In the genomic region with DNA sequence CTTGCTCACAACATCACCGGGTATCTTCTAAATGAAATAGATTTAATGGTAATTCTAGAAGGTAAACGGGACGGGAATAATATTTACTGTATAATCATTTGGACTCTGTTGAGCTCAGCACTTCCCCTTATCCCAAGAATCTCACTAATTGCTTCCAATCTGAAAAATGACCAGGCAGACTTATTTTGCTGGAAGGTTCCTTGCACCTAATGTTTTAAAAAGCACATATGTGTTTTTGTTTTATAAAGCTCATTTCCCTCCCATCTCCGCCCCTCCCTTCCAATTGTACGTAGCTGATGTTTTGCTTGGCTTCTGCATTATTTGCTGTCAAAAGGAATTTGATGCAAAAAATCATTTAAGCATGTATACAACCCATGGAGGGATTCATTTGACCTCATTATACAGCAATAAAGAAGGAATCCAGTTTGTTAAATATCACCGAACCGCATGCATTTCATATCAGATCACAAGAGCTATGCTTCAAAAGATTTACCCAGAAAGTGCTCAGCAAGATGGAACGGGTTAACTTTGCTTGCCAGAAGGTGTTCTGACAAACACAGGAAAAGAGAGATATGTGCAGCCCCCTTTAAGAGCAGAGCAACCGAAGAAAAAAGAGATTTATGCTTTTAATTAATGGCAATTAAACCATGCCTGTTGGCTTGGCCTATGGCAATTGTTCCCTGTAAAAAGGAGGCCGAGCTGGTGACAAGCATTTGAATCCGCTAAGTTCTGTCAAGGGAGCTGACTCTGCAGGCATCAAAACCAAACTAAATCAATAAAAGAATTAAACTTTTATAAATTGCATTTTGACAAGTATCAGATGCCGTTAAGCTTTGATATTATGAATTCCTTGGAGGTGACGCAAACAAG, we compare ENCODE assay signal across 19 mouse cellular contexts. TPM values are rescaled to one million over a fixed set of nuclear protein-coding genes. Genes with fewer than 3 reads are reported as not detected.
DNase-seq lines count a peak whose midpoint lies in the region; ATAC-seq lines count a peak whose summit lies in the region.
"Had no signal": no experiment of that assay in that cellular context is flagged by ENCODE, and none has a peak within 500 bp of the region (broad histone marks: within the 10 kb centered on the region; RNA-seq: fewer than 3 reads in every experiment).

No protein-coding gene starts in this region.

- H3K4me1 ChIP-seq in hindbrain, embryonic 11.5 days (replicated peaks; ENCODE audit: control insufficient read depth, insufficient read depth, low read length): peaks cover 5% of the 10 kb centered on the region; the same call in 1 of the 2 replicates
- peaks cover 20% of the 10 kb centered on the region; the same call in 1 of the 2 replicates for H3K4me1 ChIP-seq in hindbrain, embryonic 10.5 days (replicated peaks)
- H3K4me1 ChIP-seq in forebrain, embryonic 11.5 days (replicated peaks; ENCODE audit: control insufficient read depth, insufficient read depth, low read length): peaks cover 26% of the 10 kb centered on the region
- H3K4me1 ChIP-seq in midbrain, embryonic 13.5 days (replicated peaks): peaks cover 59% of the 10 kb centered on the region
- H3K4me1 ChIP-seq in kidney, embryonic 15.5 days: peaks cover 14% of the 10 kb centered on the region
- H3K4me1 ChIP-seq: embryonic facial prominence, embryonic 12.5 days had no signal

- H3K9ac ChIP-seq in hindbrain, embryonic 11.5 days (ENCODE audit: low read depth, low read length): no peak overlapping the region
- no peak overlapping the region for H3K9ac ChIP-seq in forebrain, embryonic 11.5 days (ENCODE audit: low read length)
- H3K9ac ChIP-seq in midbrain, embryonic 13.5 days (replicated peaks): no peak overlapping the region
- H3K9ac ChIP-seq in kidney, embryonic 15.5 days: no peak overlapping the region
- H3K9ac ChIP-seq: embryonic facial prominence, embryonic 12.5 days; heart, embryonic 12.5 days; hindbrain, embryonic 13.5 days had no signal

- H3K27me3 ChIP-seq in hindbrain, embryonic 11.5 days (ENCODE audit: control insufficient read depth, insufficient read depth, low read length): peaks cover 66% of the 10 kb centered on the region
- H3K27me3 ChIP-seq in hindbrain, embryonic 10.5 days (ENCODE audit: insufficient read depth, poor library complexity, severe bottlenecking): peaks cover 100% of the 10 kb centered on the region
- H3K27me3 ChIP-seq in forebrain, embryonic 11.5 days (ENCODE audit: control insufficient read depth, insufficient read depth, low read length): peaks cover 54% of the 10 kb centered on the region
- H3K27me3 ChIP-seq in midbrain, embryonic 13.5 days: peaks cover 87% of the 10 kb centered on the region
- peaks cover 97% of the 10 kb centered on the region for H3K27me3 ChIP-seq in kidney, embryonic 15.5 days

- H3K27ac ChIP-seq in hindbrain, embryonic 11.5 days (ENCODE audit: low read depth, low read length): no peak overlapping the region
- H3K27ac ChIP-seq in hindbrain, embryonic 10.5 days: no peak overlapping the region
- H3K27ac ChIP-seq in forebrain, embryonic 11.5 days (ENCODE audit: low read depth, low read length): no peak overlapping the region
- peak overlapping the region; percentile 52 for H3K27ac ChIP-seq in midbrain, embryonic 13.5 days
- H3K27ac ChIP-seq in kidney, embryonic 15.5 days: no peak overlapping the region
- H3K27ac ChIP-seq: embryonic facial prominence, embryonic 12.5 days; hindbrain, embryonic 13.5 days had no signal

- no peaks in the 10 kb centered on the region for H3K9me3 ChIP-seq in hindbrain, embryonic 11.5 days (ENCODE audit: control insufficient read depth, low read length)
- no peaks in the 10 kb centered on the region for H3K9me3 ChIP-seq in hindbrain, embryonic 10.5 days
- no peaks in the 10 kb centered on the region for H3K9me3 ChIP-seq in forebrain, embryonic 11.5 days (ENCODE audit: control insufficient read depth, low read length)
- no peaks in the 10 kb centered on the region for H3K9me3 ChIP-seq in midbrain, embryonic 13.5 days
- H3K9me3 ChIP-seq in kidney, embryonic 15.5 days (replicated peaks): no peaks in the 10 kb centered on the region
- H3K9me3 ChIP-seq: embryonic facial prominence, embryonic 12.5 days; heart, embryonic 12.5 days; hindbrain, embryonic 13.5 days had no signal

- 9% methylated on average over 13 of the region's 13 CpGs for WGBS in hindbrain, embryonic 11.5 days
- 14% methylated on average over 13 of the region's 13 CpGs for WGBS in hindbrain, embryonic 10.5 days
- 4% methylated on average over 13 of the region's 13 CpGs for WGBS in forebrain, embryonic 11.5 days
- 6% methylated on average over 13 of the region's 13 CpGs for WGBS in midbrain, embryonic 13.5 days
- WGBS in kidney, embryonic 15.5 days: 12% methylated on average over 13 of the region's 13 CpGs

- no peak overlapping the region for H3K4me3 ChIP-seq in hindbrain, embryonic 11.5 days (ENCODE audit: low read depth, low read length)
- no peak overlapping the region for H3K4me3 ChIP-seq in hindbrain, embryonic 10.5 days
- no peak overlapping the region for H3K4me3 ChIP-seq in forebrain, embryonic 11.5 days (ENCODE audit: low read depth, low read length)
- H3K4me3 ChIP-seq in midbrain, embryonic 13.5 days (replicated peaks): no peak overlapping the region
- no peak overlapping the region for H3K4me3 ChIP-seq in kidney, embryonic 15.5 days (replicated peaks)
- H3K4me3 ChIP-seq: embryonic facial prominence, embryonic 12.5 days had no signal

- ATAC-seq in hindbrain, embryonic 11.5 days (ENCODE audit: low FRiP score): no peak
- ATAC-seq in forebrain, embryonic 11.5 days (replicated peaks; ENCODE audit: low FRiP score): no peak; the same call in 1 of the 2 replicates
- ATAC-seq in midbrain, embryonic 13.5 days: peak; percentile 21; the same call in 1 of the 2 replicates
- no peak for ATAC-seq in kidney, embryonic 15.5 days (replicated peaks; ENCODE audit: low FRiP score)
- ATAC-seq: lung, postnatal 0 days had no signal

- peak; percentile 40 for DNase-seq in hindbrain, embryonic 11.5 days (ENCODE audit: low spot score)
- DNase-seq in hindbrain, embryonic 10.5 days (ENCODE audit: low spot score): no peak
- DNase-seq in cerebellum, postnatal 25 days: peak; percentile 15 to 22
- peak; percentile 44 for DNase-seq in forebrain, embryonic 11.5 days (ENCODE audit: low spot score)
- no peak for DNase-seq in layer of hippocampus, postnatal 25 days (ENCODE audit: extremely low spot score in 1 of 2, low spot score in 1 of 2)
- DNase-seq: adrenal gland, postnatal 14 days; gastrocnemius, postnatal 14 days; right cerebral cortex, postnatal 25 days had no signal

- no peak overlapping the region for H3K4me2 ChIP-seq in hindbrain, embryonic 11.5 days (replicated peaks; ENCODE audit: low read depth, low read length)
- peak overlapping the region; percentile 56; the same call in 1 of the 2 replicates for H3K4me2 ChIP-seq in forebrain, embryonic 11.5 days (ENCODE audit: low read depth, low read length, severe bottlenecking)
- peak overlapping the region; percentile 68 for H3K4me2 ChIP-seq in midbrain, embryonic 13.5 days (replicated peaks)
- H3K4me2 ChIP-seq in kidney, embryonic 15.5 days: no peak overlapping the region

- H3K36me3 ChIP-seq in hindbrain, embryonic 11.5 days (ENCODE audit: control insufficient read depth, insufficient read depth, low read length): no peaks in the 10 kb centered on the region
- H3K36me3 ChIP-seq in hindbrain, embryonic 10.5 days: no peaks in the 10 kb centered on the region
- H3K36me3 ChIP-seq in forebrain, embryonic 11.5 days (ENCODE audit: control insufficient read depth, insufficient read depth, low read length): no peaks in the 10 kb centered on the region
- H3K36me3 ChIP-seq in midbrain, embryonic 13.5 days: no peaks in the 10 kb centered on the region
- H3K36me3 ChIP-seq in kidney, embryonic 15.5 days: no peaks in the 10 kb centered on the region
- H3K36me3 ChIP-seq: embryonic facial prominence, embryonic 12.5 days; G1E; heart, embryonic 12.5 days; hindbrain, embryonic 13.5 days had no signal

RNA-seq across cellular contexts. Expression of a gene that starts 13.5 kb away (rescaled TPM):
- 2.0 and 3.3 TPM in 2 replicates for polyA plus RNA-seq in hindbrain, embryonic 11.5 days (2014; fragmentation: Nextera tagmentation; extraction: Ambion mirVana)
- polyA plus RNA-seq in hindbrain, embryonic 10.5 days (2016; fragmentation: Nextera tagmentation; extraction: Ambion mirVana): 1.1 and 1.4 TPM in 2 replicates
- polyA plus RNA-seq in forebrain, embryonic 11.5 days (2014; fragmentation: Nextera tagmentation; extraction: Ambion mirVana): 7.0 and 7.9 TPM in 2 replicates
- polyA plus RNA-seq in midbrain, embryonic 13.5 days (2015; fragmentation: Nextera tagmentation; extraction: Ambion mirVana): 12.9 and 14.4 TPM in 2 replicates
- polyA plus RNA-seq in kidney, embryonic 15.5 days (2015; fragmentation: Nextera tagmentation; extraction: Ambion mirVana): not detected in 2 replicates
- total RNA-seq in layer of hippocampus, postnatal 25 days (2021): under 1 TPM; 0.12 to 0.26 TPM
- total RNA-seq: adrenal gland, postnatal 14 days; G1E; gastrocnemius, postnatal 14 days; megakaryocyte-erythroid progenitor cell, adult 5-6 weeks; neutrophil, adult 5-6 weeks had no signal
- polyA plus RNA-seq: embryonic facial prominence, embryonic 12.5 days; G1E; heart, embryonic 12.5 days; kidney, embryonic 14.5 days; liver, embryonic 11.5 days; lung, postnatal 0 days had no signal

Comparison
In these comparisons a context has a peak if more than half of its experiments do, and no peak if none do; other contexts are left out.
1. DNase-seq: peak in hindbrain, embryonic 11.5 days (single experiment), cerebellum, postnatal 25 days (2 of 2) and forebrain, embryonic 11.5 days (single experiment); none in hindbrain, embryonic 10.5 days (single experiment) and layer of hippocampus, postnatal 25 days (0 of 2).
2. H3K4me2 ChIP-seq: peak in forebrain, embryonic 11.5 days (single experiment) and midbrain, embryonic 13.5 days (single experiment); none in hindbrain, embryonic 11.5 days (single experiment) and kidney, embryonic 15.5 days (single experiment).